In genomic region chr2:117122701-117123337, GRCm38 (mm10) we compare ENCODE assay signal across 8 mouse cellular contexts. TPM values are rescaled to one million over a fixed set of nuclear protein-coding genes. Genes with fewer than 3 reads are reported as not detected.
DNase-seq lines count a peak whose midpoint lies in the region; ATAC-seq and TF ChIP-seq lines count a peak whose summit lies in the region.

No protein-coding gene starts in this region.

- no peak for TF ChIP-seq CTCF in G1E (IDR thresholded peaks at IDR 0.05; ENCODE audit: low read depth, low read length)
- no peak for TF ChIP-seq CTCF in bone marrow, adult 2 months (IDR thresholded peaks at IDR 0.05; ENCODE audit: control insufficient read depth, insufficient read depth, low read length)
- no peak for TF ChIP-seq CTCF in heart, postnatal 0 days (IDR thresholded peaks at IDR 0.05; ENCODE audit: low read depth)
- TF ChIP-seq CTCF in olfactory bulb, adult 2 months (IDR thresholded peaks at IDR 0.05; ENCODE audit: insufficient read depth, low read depth, low read length): no peak

- H3K9ac ChIP-seq in embryonic facial prominence, embryonic 14.5 days (ENCODE audit: low read depth, low read length): peak overlapping the region; percentile 99
- H3K9ac ChIP-seq in heart, postnatal 0 days (replicated peaks; ENCODE audit: low read depth, low read length): peak overlapping the region; percentile 98
- peak overlapping the region; percentile 99 for H3K9ac ChIP-seq in lung, embryonic 15.5 days

- peak; percentile 59 for ATAC-seq in G1E (ENCODE audit: extremely low read depth, insufficient number of reproducible peaks, low FRiP score, poor library complexity, severe bottlenecking)
- ATAC-seq in embryonic facial prominence, embryonic 14.5 days (ENCODE audit: low read depth): no peak
- peak; percentile 55 for ATAC-seq in heart, postnatal 0 days (ENCODE audit: insufficient read depth, low read depth)
- no peak for ATAC-seq in lung, embryonic 15.5 days (ENCODE audit: borderline replicate concordance, extremely low read depth, low FRiP score, low TSS enrichment)

- H3K4me3 ChIP-seq in G1E (ENCODE audit: low read depth, low read length): peak overlapping the region; percentile 95
- H3K4me3 ChIP-seq in bone marrow, adult 2 months (replicated peaks; ENCODE audit: control insufficient read depth, low read depth, low read length): peak overlapping the region; percentile 41
- peak overlapping the region; percentile 94 for H3K4me3 ChIP-seq in embryonic facial prominence, embryonic 14.5 days (ENCODE audit: low read depth, low read length)
- peak overlapping the region; percentile 98 for H3K4me3 ChIP-seq in heart, postnatal 0 days (ENCODE audit: low read depth, low read length)
- H3K4me3 ChIP-seq in lung, embryonic 15.5 days: peak overlapping the region; percentile 95
- H3K4me3 ChIP-seq in olfactory bulb, adult 2 months (ENCODE audit: insufficient read depth, low read depth, low read length): peak overlapping the region; percentile 68

- peaks cover 9% of the 10 kb centered on the region for H3K36me3 ChIP-seq in G1E (replicated peaks)
- H3K36me3 ChIP-seq in embryonic facial prominence, embryonic 14.5 days (ENCODE audit: control insufficient read depth, insufficient read depth, low read length): peaks cover 3% of the 10 kb centered on the region; the same call in 1 of the 2 replicates
- H3K36me3 ChIP-seq in heart, postnatal 0 days (replicated peaks; ENCODE audit: control insufficient read depth, insufficient read depth, low read length): no peaks in the 10 kb centered on the region
- H3K36me3 ChIP-seq in lung, embryonic 15.5 days: 0 out of 2 replicates have a peak, but pooled peaks cover 3% of the 10 kb centered on the region

- H3K4me2 ChIP-seq in embryonic facial prominence, embryonic 14.5 days (ENCODE audit: low read depth, low read length): peak overlapping the region; percentile 76
- H3K4me2 ChIP-seq in heart, postnatal 0 days (ENCODE audit: low read depth, low read length): peak overlapping the region; percentile 76
- peak overlapping the region; percentile 60 for H3K4me2 ChIP-seq in lung, embryonic 15.5 days

- TF ChIP-seq EP300 in heart, postnatal 0 days (IDR thresholded peaks at IDR 0.05; ENCODE audit: low read depth): 0 out of 2 replicates have a peak, but pooled peaks have one; percentile 38

- no peaks in the 10 kb centered on the region for H3K27me3 ChIP-seq in G1E (ENCODE audit: insufficient read depth, low read length)
- H3K27me3 ChIP-seq in embryonic facial prominence, embryonic 14.5 days (replicated peaks; ENCODE audit: control insufficient read depth, insufficient read depth, low read length): no peaks in the 10 kb centered on the region
- no peaks in the 10 kb centered on the region for H3K27me3 ChIP-seq in heart, postnatal 0 days (ENCODE audit: control insufficient read depth, insufficient read depth, low read length)
- H3K27me3 ChIP-seq in lung, embryonic 15.5 days: no peaks in the 10 kb centered on the region

- no peak for TF ChIP-seq POLR2A in bone marrow, adult 2 months (IDR thresholded peaks at IDR 0.05; ENCODE audit: borderline replicate concordance, control insufficient read depth, low read depth, low read length)
- TF ChIP-seq POLR2A in olfactory bulb, adult 2 months (IDR thresholded peaks at IDR 0.05; ENCODE audit: insufficient read depth, low read depth, low read length): no peak

- H3K9me3 ChIP-seq in G1E (replicated peaks): no peaks in the 10 kb centered on the region
- no peaks in the 10 kb centered on the region for H3K9me3 ChIP-seq in embryonic facial prominence, embryonic 14.5 days (ENCODE audit: control insufficient read depth, low read length)
- no peaks in the 10 kb centered on the region for H3K9me3 ChIP-seq in heart, postnatal 0 days (replicated peaks; ENCODE audit: control insufficient read depth, low read length)
- H3K9me3 ChIP-seq in lung, embryonic 15.5 days: no peaks in the 10 kb centered on the region

- under 1% methylated on average over 17 of the region's 17 CpGs for WGBS in bone marrow, adult 2 months
- WGBS in embryonic facial prominence, embryonic 14.5 days: 3% methylated on average over 17 of the region's 17 CpGs
- WGBS in heart, postnatal 0 days: under 1% methylated on average over 17 of the region's 17 CpGs
- WGBS in lung, embryonic 15.5 days: under 1% methylated on average over 17 of the region's 17 CpGs
- WGBS in olfactory bulb, adult 2 months: under 1% methylated on average over 17 of the region's 17 CpGs

- H3K4me1 ChIP-seq in G1E (ENCODE audit: insufficient read depth, low read depth, low read length): peaks cover 29% of the 10 kb centered on the region
- no peaks in the 10 kb centered on the region for H3K4me1 ChIP-seq in bone marrow, adult 2 months (ENCODE audit: control insufficient read depth, insufficient read depth, low read length)
- peaks cover 22% of the 10 kb centered on the region for H3K4me1 ChIP-seq in embryonic facial prominence, embryonic 14.5 days (ENCODE audit: control insufficient read depth, insufficient read depth, low read length)
- H3K4me1 ChIP-seq in heart, postnatal 0 days (ENCODE audit: control insufficient read depth, insufficient read depth): peaks cover 9% of the 10 kb centered on the region
- peaks cover 25% of the 10 kb centered on the region for H3K4me1 ChIP-seq in lung, embryonic 15.5 days
- H3K4me1 ChIP-seq in olfactory bulb, adult 2 months (ENCODE audit: control insufficient read depth, insufficient read depth, low read length): no peaks in the 10 kb centered on the region

- H3K27ac ChIP-seq in bone marrow, adult 2 months (ENCODE audit: control insufficient read depth, insufficient read depth, low read depth, low read length, poor library complexity): no peak overlapping the region
- peak overlapping the region; percentile 100 for H3K27ac ChIP-seq in embryonic facial prominence, embryonic 14.5 days (replicated peaks; ENCODE audit: low read depth, low read length)
- peak overlapping the region; percentile 99 for H3K27ac ChIP-seq in heart, postnatal 0 days (ENCODE audit: low read depth)
- H3K27ac ChIP-seq in lung, embryonic 15.5 days: peak overlapping the region; percentile 100
- H3K27ac ChIP-seq in olfactory bulb, adult 2 months (ENCODE audit: insufficient read depth, low read depth, low read length): peak overlapping the region; percentile 73

- DNase-seq in G1E (ENCODE audit: low spot score): peak; percentile 43
- peak; percentile 73 for DNase-seq in embryonic facial prominence, embryonic 14.5 days (ENCODE audit: low spot score)
- DNase-seq in heart, postnatal 0 days (ENCODE audit: low spot score): peak; percentile 78
- DNase-seq in kidney, postnatal 36 days: peak; percentile 65 to 68
- peak; percentile 65 for DNase-seq in thymus, postnatal 4 days

RNA-seq across cellular contexts. Expression of gene Spred1, which starts 1.6 kb away (rescaled TPM):
- total RNA-seq in G1E (2014; fragmentation: Nextera tagmentation): 42.1 and 52.2 TPM in 2 replicates
- total RNA-seq in G1E (2017): 76.0 and 78.1 TPM in 2 replicates
- polyA plus RNA-seq in G1E (2012): 3.9 and 5.4 TPM in 2 replicates
- 3.2 and 5.6 TPM in 2 replicates for polyA plus RNA-seq in bone marrow, adult 2 months (2011; ENCODE audit: insufficient read depth, insufficient read length, low replicate concordance, missing spikeins)
- 26.6 and 27.5 TPM in 2 replicates for polyA plus RNA-seq in embryonic facial prominence, embryonic 14.5 days (2014; fragmentation: Nextera tagmentation; extraction: Ambion mirVana)
- total RNA-seq in heart, postnatal 0 days (2014; rRNA removed; ENCODE audit: low replicate concordance): 13.6 and 19.4 TPM in 2 replicates
- polyA plus RNA-seq in heart, postnatal 0 days (2015; fragmentation: Nextera tagmentation; extraction: Ambion mirVana): 5.1 and 5.2 TPM in 2 replicates
- polyA plus RNA-seq in lung, embryonic 15.5 days (2015; fragmentation: Nextera tagmentation; extraction: Ambion mirVana): 18.4 and 20.6 TPM in 2 replicates
- polyA plus RNA-seq in olfactory bulb, adult 2 months (2012; ENCODE audit: insufficient read depth, insufficient read length, low replicate concordance, missing spikeins): 67.2 and 101 TPM in 2 replicates

Comparison
In these comparisons a context has a peak if more than half of its experiments do, and no peak if none do; other contexts are left out.
1. ATAC-seq: peak in G1E (single experiment) and heart, postnatal 0 days (single experiment); none in embryonic facial prominence, embryonic 14.5 days (single experiment) and lung, embryonic 15.5 days (single experiment).
2. H3K4me3 ChIP-seq: peak in every context shown above with its lines; median percentile 98 in heart, postnatal 0 days; 95 in G1E; 95 in lung, embryonic 15.5 days; 94 in embryonic facial prominence, embryonic 14.5 days; 68 in olfactory bulb, adult 2 months; 41 in bone marrow, adult 2 months.
3. Peak in every context shown above with its lines, with median percentiles within 50 percentile points of each other: DNase-seq, H3K4me2 ChIP-seq and H3K9ac ChIP-seq.